Mouse (Mus musculus) lung, adult 18-20 months (tissue): ENCODE data around the gene Hmgcll1.

Experiments used
- DNase-seq, 2 experiments: peaks; one replicate each; pipeline ENCODE4 v3.0.0; 2022; ENCODE audit warnings: mixed read lengths in 2 of 2

Hmgcll1 gene

DNA sequence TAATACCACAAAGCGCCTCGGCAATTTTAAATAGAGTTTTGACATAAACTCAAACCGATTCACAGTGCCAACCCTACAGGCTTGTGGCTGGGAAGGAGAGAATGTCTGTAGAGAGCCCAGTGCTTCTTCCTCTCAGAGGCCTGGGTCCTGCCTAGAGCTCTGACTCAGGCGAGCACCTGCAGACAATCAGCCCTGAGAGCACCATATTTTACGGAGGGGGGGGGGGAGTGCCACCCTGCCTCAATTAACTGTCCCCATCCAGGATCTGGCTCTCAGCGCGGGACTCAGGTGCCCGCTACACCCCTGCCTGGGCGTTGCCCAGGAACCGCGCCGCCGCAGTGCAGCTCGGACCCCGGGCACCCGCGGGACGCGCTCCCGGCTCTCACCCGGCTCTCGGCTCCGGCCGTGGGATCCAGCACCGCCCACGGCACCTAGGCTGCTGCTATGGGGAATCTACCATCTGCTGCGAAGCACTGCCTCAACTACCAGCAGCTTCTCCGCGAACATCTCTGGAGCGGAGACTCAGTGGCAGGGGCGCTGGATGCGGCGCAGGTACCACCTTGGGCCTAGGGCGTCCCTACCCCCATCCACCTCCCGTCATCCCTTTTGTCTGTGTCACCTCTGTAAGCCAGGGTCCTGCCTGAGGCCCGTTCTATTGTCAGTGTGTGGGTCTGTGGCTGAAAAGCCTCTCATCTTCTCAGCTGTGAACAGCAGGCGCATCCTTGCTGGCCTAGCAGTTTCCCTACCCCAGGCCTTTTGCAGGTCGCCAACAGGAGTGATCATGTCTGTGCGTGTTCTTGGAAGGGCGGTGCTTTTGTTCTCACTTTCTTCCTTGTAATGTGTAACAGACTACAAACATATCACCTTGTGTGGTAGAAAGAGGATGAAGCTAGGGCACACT lies at the start of gene Hmgcll1:
Hmgcll1 (plus strand) TSS at position 225 of the 901 bp plus-strand sequence.
- peak in 1 of 2 experiments; percentile 10 for DNase-seq

DNA sequence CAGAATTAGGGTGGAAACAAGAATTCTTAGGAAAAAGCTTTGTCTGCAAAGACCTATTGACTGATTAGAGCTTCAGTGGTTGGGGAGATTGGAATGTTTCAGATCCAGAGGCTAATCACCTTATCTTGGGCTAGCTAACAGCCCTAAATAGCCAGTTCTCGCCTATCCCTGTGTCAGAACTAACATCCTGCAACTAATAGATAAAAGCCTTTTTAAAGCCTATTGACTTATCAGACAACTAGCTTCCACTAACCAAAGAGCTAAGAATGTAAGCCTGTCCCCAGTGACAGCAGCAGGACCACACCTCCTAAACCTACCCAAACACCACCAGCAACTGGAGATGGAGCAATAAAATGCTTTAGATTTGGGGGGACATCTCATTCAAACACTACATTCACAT lies 34.6 kb upstream of the Hmgcll1 start:
- no peak for DNase-seq

DNA sequence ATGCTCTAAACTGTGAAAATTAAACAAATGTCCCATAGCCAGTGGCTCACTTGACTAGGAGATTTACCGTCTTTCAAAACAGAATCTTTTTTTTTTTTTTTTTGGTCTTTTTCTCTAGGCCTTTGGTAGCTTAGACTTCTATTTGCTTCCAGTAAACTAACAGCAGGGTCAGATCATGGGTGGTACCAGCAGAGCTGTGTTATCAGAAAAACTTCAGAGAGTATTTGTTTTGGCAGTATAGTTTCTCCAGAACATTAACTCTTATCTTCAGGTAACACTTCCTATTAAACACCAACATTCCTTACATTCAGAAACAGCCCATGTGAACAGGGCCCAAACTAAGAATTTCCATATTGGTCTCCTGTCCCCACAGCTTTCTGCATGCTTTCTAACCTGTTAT lies 33.5 kb upstream of the Hmgcll1 start:
- DNase-seq, result no peak

DNA sequence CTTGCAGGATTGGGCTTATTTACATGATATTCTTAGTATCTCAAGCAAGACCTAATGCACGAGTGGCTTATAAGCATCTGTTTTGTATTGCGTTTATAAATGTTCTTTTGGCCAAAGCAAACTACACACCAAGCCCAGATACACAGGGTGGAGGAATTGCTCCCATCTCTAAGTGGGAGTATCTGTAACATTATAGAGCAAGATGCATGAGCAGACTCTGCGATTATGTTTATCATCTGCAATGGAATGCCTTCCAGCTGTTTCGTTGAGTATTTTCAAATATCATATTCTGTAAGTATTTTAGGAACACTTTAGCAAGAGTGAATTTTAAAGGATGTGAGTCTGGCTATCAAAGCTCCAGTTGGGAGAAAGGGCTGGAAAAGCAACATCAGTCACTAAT lies 25.2 kb upstream of the Hmgcll1 start:
- DNase-seq, result no peak

DNA sequence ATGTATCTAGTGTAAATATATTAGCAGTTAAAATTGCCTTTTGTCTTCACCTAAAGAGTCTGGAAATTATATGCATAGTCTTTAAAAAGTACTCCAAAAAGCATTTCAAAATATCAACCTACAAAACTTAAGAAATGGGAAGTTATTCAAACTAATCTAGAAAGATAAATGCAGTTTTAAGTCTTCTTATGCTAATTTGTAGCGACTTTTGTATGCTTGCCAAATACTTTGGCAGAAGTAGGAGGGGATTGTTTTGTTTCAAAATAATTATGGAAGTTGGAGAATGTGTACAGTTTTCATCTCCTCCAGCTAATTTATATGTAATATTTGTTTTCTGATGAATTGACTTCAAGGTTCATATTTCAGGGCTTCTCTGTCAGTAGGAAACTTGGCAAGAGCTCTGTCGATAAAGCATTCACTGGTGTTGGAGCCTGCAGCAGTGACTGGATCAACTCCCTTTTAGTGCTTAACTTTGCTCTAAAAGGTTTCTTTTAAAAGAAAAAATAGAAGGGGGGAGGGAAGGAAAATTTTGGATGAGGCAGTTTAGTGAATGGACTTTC lies 15.8 kb upstream of the Hmgcll1 start:
- no peak for DNase-seq

DNA sequence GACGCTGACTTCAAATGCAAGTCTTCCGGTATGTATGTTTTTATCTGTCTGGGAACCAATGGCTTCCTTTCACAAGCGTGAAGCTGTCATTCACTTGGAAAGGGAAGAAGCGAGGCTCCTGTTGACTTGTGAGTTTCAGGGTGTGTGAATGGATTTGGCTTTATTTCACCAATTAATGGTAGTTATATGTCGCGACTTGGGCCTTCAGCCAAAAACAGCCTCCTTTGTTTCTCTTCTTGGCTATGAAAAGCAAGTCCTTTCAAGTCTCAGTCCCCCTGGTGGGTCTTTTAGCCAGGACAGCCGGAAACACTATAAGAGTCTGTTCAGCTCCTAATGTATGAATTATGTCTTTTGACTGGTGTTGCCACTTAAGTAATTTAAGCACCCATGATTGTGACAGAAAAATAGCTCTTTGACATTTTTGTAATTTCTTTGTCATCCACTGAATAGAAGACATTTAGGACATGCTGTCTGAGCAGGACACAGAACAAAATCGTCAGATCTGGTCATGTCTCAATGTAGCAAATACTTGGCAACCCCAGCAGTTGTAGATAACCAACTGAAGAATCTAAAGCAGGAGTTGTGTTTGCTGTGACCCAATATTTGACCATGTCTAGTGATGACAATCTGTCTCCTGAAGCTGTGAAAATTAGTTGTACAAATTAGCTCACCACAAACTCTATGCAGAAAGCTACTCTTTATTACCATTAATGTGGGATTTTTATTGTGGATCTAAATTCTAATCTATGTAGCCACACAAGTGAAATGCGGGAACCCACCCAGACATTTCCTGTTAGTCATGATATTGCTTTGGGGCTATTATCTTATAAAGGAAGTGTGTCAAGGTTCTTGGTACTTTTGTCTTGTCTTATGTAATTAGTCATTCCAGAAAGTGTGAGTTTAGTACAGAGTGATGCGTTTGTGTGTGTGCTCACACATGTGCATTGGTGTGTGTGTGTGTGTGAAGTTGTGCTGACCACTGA lies 13.5 kb upstream of the Hmgcll1 start:
- DNase-seq, result no peak

DNA sequence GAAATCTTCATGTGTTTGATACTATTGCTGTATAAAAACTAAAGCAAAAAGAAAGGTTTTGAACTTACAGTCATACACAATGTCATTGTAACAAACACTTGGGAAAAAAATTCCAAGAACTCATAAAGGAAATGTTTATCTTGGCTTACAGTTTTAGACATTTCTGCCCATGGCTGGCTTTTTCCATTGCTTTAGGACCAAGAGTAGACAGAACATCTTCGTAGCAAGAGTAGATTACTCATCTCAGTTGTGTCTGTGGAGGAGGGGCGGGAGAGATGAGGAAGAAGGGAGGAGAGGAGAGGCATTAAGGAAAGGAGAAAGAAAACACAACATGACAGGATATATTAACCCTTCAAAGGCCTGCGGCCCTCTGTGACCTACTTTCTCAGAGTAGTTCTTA lies 11.6 kb upstream of the Hmgcll1 start:
- no peak for DNase-seq

DNA sequence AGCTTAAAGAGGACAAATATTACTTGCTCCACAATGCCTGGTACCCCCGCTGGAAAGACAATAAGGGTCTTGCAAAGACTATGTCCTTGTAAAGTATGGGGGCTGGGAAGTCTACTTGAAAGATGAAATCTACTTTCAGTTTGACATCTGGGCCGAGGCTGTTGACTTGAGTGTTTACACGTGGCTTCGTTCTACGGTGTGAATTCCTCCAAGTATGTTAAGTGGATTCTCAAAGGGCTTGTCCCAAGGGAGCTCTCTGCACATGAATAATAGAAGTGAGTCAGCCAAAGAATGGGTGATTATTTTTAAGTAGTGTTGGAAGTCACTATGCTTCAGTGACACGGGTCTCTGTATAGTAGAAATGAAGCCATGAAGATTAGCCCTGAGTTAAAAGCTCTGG lies 11.0 kb upstream of the Hmgcll1 start:
- DNase-seq, result peak; percentile 56 to 75

DNA sequence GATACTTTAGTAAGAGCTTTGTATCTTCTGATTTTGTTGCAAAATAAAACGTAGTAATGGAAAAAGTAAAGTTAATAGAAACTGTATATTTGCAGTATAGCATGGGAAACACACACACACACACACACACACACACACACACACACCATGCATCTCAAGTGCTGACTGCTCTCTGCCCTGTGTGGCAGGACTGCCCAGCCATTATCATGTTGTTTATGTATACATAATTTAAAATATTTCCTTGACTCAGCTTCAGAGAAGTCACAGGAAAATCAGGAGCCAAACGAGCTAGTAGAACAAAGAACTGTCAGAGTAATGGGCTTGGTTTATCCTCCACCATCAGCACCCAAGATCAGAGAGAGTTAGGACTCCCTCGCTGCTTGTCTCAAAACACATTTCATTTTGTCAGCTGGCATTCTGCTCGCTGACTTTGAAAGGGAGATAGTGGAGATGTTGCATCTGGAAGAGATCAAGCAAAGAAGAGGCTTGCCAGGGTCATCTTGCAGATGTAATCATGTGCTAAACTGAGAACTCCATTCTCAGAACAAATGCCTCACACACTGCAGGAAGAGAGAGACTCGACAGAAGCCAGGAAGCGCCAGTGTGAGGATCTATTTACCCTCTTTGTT lies 7.2 kb upstream of the Hmgcll1 start:
- peak; percentile 36 to 65 for DNase-seq

DNA sequence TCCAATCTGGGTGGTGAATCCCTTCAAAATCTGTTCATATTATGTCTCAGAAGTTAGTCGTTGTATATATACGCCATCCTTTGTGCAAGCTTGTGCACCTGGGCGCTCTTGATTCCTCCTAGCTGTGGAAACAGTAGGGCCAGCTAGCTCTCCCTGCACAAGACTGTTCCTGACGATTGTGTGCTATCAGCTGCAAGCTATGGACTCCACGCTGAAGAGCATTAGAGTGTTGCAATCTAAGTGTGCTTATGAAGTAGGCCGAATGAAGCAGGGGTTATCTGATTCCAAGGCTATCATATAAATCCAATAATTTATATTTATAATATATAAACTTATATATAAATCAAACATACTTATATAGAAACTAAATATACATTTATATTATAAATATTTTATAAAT lies 866 bp upstream of the Hmgcll1 start:
- no peak for DNase-seq

DNA sequence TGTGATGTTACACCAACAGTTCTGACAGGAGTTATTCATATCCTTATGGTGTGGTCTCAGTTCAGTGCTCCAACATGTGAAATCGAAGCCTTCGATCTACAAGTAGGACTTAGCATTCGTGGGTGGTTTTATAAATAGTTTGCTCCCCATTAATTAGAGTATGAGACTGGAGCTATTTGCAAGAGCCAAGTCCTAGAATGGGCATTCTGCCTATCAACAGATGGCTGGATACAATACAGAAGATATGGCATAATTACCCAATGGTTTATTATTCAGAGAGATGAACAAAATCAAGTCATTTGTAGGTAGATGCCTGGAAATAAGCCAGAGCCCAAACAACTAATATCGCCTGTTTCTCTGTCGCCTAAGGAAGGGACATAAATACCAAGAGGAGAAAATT lies 1.3 kb downstream of the Hmgcll1 start:
- DNase-seq, result no peak

DNA sequence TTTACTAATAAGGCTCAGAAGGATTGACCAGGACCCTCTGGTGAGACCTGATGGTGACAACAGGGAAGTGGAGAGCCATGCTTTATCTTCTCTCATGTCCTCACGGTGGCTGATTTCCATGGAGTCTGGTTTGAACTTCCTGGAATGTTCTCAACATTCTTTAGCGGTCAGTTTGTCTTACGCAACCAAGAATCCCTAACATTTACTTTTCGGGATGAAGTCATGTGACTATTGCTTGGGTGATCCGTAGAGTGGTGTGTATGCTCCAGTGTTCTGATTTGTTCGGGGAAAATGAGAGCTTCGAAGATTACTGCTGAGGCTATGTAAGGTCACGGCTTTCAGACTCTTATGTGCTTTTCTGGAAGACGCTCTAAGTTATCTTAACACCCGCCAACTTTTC lies 1.9 kb downstream of the Hmgcll1 start:
- DNase-seq, result peak; percentile 15 to 70

DNA sequence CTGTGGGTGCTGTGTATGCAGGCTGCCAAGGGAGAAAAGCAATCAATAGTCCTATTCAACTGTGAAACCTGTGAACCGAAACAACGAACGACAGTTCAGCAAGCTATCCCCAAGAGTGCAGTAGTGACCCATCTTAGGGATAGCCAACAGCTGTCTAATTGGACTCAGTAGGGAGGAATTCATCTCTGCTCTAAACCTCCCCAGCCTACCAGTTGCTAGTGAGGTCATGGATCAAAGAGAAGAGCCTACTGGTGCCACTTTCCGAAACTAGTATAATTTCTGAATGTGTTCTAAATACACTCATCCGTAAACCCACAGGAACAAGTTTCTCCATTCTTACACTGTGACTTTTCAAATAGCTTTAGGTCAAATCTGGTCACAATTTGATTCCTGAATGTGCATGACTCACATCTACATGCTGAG lies 8.9 kb downstream of the Hmgcll1 start:
- no peak for DNase-seq

DNA sequence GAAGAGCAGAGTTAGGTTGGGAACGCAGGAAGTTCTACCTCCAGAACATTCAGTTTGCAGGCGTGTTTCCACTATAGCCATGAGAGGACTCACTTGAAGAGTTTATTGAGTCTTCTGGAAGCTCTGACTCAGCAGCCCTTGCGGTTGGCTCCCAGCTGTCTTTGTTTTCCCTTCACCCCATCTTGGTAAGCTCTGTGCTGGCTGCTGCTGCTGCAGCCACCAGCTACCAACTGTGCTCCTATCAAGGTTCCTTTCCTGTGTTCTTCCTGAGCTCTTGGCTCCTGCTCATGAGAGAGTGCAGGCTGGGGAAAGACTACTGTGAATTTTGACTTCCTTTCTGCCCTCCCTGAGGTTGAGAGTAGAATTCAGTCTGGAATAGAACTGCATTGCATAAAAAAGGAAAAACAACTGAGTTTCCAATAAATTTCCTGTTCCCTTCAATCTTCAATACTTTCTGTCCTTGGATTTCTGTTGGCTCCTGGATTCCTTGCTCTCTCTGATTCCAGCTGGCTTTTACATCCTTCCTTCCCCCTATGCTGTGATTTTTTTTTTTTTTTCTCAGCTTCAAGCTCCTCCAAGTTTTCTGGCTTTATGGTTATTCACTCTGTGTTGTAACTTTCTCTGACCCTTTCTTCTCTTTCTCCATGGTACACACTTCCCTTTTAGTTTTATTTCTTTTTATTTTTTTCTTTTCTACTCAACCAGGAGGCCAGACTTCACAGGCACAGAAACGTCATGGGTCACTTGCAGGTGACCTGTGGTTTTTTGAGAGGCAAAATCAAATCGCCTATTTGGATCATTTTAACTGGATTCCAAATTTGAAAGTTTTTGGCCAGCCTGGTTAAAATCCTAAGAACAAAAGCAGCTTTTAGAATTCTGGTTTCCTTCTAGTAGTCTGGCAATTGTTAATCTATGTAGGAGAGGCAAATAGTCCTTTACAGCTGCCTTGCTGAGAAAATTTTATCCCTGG lies 9.9 kb downstream of the Hmgcll1 start:
- DNase-seq, result peak; percentile 46 to 67

DNA sequence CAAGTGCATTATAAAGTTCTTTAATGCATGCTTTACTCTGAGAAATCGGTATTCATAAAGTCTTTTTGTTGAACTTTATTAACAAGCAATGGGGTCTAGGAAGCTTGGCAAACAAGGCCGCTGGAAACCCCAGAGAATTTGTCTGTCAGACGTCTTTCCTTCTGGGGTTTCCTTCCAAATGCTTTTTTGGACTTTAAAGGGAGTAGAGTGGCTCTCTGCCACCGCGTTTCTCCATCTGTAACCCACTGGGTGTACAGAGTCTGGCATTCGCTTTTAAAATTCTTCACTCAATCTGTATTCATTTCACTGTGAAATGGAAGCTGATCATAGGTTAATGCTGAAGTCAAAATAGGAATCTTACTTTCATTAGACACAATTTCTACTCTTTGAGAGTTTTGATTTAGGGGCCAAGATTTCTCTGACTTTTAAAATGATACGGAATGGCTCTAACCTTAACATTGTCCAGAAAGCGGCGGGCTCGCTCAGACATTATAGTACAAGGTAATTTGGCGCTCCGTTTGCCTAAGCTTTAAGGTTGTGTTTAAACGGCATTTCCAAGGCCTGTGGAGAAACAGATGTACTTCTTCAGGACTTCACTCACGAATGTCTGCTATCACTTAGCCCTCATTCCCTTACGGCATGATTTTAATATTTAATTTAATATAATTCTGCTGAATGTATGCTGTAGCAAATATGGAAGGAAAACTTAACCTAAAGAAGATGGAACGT lies 15.0 kb downstream of the Hmgcll1 start:
- no peak for DNase-seq

DNA sequence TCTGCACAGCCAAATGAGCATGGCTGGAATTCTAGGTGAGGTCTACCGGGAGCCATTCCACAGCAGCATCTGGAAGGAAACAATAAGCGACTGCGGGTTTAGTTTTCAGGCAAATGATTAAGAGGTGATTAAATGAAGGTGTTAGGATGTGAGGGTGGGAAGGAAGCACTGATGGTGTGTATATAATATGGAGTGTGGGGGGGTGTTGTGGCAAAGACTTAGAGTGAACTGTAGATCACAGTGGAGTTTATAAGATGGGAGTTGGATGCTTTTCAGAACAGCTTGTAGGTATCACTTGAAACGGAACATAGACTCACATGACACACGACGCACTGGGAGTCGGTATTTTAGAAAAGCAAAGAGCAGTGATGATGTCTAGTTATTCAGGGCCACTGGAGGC lies 20.4 kb downstream of the Hmgcll1 start:
- no peak for DNase-seq

DNA sequence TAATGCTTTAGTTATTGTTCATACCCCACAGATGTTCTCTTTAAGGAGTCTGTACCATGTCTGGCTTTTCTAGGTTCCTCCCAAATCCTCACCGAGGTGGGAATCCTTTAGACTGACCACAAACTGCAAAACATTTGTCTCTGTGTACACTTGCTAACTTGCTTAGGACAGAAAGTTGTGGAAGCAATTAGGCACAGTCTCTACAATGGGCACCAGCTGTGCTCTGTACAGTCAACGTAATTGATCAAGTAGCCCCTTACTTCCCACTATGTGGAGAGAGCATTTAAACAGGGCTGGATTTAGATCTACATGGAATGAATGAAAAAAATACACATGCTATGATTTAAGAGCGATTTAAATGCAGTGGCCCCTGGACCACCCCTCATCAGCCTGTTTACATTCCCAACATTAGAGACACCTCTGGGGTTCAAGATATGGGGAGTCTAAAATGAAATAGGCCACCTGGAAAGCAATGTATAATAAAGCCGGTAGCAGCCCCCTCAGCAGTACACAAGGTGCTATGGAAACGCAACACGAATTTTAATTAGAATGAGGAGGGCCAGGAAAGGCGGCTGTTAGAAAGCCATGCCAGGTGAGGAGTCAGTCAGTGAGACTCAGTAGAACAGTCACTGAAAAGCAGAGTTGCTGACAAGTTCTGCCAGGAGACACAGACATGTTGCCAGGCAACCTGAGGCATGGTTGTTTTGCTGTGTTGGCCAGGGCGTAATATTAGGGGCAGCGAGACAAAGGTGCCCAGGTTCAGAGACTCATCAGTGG lies 23.9 kb downstream of the Hmgcll1 start:
- no peak for DNase-seq

DNA sequence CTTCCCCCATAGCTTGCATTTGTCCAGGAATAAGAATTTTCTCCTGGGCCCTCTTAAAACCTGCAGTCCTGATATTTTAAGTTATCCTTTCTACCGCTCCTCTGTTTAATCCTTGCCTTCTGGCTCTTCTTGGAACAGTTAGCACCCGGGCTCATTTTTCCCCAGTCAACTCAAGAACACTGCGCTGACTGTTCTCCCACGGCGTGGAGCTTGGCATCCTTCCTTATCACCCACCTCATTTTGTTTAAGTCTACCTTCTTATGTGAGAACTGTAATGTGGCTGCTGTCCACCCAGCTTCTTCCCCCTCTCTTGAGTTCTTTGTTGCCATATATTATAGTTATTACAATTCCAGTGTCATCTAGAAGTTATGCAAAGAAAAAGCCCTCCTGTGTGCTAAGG lies 25.1 kb downstream of the Hmgcll1 start:
- no peak for DNase-seq

DNA sequence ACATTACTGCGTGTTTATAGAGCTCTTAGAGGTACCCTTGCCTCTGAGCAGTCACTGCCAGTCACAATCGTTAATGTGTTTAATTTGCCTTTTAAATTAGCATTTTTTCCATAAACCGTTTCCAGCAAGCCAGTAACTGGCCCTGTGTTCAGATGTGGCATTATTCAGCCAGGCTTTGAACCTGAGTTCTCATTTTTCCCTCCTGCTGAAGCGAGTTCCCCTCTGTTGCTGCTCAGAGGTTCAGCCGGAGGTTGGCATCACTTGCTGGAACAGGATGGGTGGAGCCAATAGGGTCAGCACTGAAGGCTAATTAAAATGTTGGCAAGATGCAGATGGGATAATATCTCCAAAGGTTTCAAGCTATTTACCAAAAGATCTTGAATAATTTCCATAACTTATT lies 28.7 kb downstream of the Hmgcll1 start:
- no peak for DNase-seq

DNA sequence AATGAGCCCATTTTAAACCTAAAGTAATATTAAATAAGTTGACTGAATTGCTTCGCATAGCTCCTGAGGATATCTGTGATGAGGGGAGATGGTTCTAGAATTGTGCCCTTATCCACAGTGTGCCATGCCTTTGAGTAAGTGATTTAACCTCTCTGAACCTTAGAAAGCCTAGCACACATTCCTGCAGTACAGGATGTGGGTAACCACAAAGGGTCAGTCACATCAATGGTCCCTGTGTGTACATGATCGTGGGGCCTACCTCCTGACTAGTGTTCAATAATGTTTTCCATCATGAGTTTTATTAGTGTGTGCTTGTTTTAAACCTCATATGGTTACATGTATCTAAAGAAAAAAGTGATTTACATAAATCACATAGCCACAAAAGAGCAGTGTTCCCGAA lies 46.3 kb downstream of the Hmgcll1 start:
- no peak for DNase-seq
